Mouse (Mus musculus) urinary bladder, postnatal 36 days (tissue): ENCODE measurements around the gene Fam45a.

ENCODE experiments used
- DNase-seq, 2 experiments: peaks; one replicate each; pipeline ENCODE4 v3.0.0; 2022; ENCODE audit warnings: low spot score in 2 of 2, mixed read lengths in 1 of 2

Gene Fam45a

DNA sequence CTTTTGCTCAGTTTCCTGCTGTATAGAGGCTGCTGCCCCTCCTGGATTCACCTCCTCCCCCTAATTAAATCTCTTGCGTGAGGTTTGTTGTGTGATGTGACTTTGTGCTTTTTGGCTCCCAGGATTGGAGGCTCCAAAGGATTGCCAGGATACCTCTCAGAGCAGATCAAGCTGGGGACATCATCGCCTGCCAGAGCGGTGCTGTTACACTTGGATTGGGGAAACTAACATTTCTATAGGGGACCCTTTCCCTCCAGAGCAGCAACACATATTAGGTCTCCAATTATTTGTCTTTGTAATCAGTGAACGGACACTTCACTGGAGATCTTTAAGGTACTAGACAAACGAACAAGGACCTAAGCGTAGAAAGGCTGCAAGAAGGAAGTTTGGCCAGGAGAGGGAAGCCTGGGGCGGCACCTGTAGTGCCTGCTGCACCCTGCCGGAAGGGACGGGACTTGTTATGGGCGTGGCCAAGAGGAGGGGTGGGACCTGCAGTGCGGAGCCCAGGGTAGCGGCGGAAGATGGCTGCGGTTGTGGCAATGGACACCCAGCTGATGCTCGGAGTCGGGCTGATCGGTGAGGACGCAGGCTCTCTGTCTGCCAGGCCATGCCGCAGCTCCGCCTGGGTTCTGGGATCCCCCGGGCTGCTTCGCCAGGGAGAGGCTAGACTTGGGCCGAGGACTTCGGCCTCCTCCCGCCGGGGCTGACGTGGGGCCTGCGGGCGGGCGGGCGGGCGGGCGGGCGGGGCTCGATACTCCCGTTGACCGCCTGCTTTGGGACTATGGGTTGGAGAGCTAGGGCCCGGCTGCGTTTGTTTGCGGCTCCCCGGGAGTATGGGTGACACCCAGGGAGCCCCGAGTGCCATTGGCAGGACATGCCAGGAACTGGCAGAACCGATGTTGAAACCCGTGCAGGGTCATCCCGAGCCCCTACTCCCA lies at the start of gene Fam45a:
Fam45a (plus strand) TSS at position 488 of the 938 bp plus-strand sequence.
- peak; percentile 87 to 92 for DNase-seq

DNA sequence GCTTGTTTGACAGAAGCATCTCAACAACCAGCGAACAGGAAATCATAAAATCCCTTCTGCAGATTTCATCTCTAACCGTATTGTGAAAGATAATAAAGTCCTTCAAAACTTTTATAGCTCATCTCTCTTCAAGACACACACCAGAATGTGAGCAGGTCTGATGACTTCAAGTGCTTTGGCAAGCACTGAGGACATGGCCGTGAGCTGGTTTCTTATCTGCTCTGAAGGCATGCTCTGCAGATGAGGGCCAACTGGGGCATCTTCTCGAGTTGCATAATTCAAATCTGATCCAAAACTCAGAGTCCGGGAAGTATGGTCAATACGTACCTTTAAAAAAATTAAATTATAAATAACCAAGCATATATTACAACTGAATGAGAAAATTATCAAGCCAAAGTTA lies 38.0 kb upstream of the Fam45a start:
- DNase-seq, result no peak

DNA sequence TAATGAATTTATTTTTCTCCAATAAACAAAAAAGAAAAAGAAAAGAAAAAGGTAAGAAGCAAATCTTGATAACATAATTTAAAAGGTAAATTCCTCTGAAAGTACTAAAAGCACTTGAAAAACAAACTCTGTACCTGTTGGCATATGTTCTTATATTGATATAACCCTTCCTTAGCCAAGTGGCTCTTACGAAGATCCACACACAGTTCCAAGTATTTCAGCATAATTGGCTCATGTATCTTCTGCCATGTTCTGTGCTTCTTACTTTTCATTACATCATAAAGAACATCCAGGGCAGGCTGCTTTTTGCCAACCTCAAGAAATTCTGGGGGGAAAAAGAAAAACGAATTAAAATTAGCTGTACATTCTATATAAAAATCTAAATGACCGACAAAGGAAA lies 29.4 kb upstream of the Fam45a start:
- no peak for DNase-seq

DNA sequence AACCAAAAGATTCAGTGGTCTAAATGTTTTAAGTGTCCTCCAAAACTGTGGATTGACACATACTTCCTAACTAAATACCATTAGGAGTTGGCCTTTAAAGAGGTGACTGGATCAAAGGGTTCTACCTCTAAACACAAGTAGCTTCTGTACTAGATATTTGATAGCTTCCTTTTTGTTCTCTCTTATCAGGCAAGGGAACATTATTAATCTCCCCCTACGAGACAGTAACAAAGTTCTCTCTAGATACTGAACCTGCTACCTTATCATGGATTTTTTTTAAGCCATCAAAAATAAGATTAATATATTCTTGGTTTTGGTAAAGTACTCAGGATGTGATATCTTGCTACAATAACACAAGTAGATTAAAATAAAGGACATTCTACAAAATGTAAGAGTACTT lies 26.7 kb upstream of the Fam45a start:
- DNase-seq, result no peak

DNA sequence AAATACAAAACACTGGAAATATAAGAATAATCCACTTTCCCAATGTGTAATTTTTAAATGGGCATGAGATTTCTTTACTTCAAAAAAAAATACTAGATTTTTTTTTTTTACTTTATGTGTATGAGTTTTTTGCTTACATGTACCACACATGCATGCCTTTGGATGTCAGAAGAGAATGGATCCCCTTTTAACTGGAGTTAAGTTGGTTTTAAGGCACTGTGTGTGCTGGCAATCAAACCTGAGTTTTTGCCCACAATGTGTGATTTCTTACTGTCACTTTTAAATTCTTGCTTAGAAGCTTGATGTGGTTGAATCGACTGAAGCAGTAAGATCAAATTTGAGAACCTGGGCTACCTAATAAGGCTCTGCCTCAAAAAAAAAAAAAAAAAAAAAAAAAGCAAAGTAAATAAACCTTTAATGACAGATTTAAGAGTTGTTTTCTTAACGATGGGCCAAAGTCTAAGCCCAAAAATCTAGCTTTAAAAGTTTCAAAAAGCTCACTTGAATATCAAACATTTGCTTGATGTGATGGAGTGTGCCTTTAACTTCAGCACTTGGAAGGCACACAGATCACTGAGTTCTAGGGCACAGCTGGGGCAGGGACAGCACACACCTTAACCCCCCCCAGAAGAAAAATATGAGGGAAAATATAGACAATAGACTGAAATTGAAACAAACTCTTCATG lies 23.8 kb upstream of the Fam45a start:
- no peak for DNase-seq

DNA sequence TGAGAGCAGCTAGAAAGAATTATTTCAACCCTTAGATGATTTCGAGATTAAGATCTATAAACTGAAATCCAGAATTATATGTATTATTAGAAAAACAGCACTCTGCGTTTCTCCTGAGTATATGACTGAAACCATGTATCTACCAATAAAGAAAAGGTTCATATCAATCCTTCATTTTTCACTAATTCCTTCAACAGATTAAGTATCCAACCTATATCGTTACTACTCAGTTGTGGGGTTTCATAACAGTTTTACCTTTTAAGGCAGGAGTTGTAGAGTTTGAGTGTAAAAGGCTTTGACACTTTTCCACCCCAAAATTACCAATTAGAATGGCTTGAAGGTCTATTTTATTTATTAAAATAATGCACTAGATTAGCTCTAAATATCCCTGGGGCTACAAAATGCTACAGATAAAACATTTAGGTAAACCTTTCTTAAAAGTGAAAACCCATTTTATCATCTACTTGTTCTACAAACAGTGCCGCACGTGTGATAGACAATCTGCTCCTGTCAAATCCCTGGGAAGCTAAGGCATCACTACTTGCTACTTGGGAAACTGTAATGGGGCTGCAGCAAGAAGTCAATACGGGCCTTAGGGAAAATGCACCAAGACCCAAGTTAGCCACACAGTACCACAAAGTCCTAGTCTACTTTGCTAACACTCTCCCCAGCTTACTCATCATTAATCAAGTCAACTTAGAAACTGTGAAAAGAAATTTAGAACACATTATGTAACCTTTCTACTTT lies 23.0 kb upstream of the Fam45a start:
- no peak for DNase-seq

DNA sequence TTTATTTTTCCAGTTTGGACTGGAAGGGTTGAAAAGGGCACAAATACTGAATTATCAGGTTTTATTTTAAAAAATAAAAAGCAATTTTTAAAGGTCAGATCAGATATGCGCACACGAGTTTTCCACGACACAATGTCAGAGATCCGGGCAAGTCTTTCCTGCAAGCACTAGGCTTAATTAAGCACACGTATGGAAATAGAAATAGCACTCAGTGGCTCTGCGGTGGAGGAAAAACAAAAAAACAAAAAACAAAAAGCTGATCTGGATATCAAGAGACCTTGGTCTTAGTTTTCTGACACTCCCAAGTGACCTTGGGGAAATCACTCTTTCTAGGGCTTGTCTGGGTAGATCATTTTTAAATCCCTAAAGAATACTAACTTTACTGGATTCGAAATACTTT lies 21.9 kb upstream of the Fam45a start:
- DNase-seq, result no peak

DNA sequence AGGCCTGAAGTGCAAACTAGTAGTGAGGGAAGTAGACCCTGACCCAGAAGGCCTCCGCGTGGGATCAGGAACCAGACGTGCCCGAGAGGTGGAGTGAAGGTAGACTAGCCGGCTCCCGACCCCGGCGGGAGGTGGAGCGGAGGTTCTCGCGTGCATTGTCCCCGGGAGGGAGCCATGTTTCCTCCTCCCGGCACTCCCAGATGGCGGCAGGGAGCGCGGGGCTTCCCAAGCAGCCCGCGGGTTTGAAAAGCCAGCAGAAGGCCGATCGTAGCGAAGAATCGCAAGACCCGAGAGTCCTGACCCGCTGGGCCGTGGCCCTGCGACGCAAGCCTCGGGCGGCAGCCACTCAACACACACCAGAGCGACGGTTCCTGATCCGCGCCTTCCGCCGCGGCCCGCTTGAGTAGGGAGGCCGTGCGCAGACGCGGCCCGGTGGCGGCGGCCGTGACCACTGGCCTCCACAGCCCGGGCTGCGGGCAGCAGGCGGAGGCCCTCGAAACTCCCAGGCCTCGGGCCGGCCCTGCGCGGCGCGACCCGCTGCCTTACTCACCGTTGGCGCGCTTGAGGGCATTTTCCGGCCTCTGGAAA lies 21.4 kb upstream of the Fam45a start:
- DNase-seq, result peak; percentile 54 to 63

DNA sequence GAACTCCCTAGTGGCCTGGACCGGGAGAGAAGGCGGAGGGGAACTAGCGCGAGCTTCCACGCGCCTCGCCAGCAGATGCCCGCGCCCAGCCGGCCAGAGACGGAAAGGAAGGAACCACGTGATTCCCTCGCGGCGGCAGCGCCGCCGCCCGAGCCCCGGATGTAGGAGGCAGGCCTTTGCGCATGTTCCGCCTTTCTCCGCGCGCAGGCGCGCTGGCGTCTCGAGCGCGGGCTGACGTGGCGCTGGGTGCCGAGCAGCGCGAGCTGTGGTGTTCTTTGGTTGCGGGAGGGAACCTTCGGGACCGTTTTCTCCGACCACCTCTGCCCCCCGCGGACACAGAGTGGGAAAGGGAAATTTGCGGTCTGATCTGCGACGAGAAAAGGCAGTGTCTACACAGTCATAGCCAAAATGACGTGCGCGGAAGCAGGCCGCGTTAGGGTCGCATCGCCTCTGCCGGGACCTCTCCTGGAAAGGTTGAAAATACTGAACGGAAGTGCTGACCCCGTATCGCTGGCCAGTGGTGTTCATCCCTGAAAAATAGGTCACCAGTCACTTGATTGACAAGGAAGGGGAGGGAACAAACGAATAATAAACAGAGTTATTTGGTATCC lies 20.7 kb upstream of the Fam45a start, which contains the start of gene Eif3a:
Eif3a (minus strand) TSS at position 108 of the 611 bp plus-strand sequence.
- DNase-seq, result peak; percentile 91 to 94

DNA sequence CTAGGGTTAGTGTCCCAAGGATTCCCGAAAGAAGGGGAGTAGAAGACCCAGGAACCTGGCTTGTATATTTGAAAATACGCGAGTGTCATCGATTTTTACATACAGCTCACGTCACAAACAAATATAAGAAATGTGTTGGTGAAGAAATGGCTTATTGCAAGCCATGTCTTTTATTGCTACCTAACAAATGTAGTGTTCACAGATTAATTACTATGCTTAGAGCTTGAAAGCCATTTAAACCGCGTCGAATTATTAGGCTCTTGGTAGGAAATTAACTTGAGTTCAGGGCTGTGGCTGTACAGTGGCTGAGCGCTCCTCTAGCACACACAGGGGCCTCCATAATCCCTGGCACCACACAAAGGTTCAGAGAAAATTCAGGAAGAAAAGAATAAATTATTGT lies 20.2 kb upstream of the Fam45a start:
- no peak for DNase-seq

DNA sequence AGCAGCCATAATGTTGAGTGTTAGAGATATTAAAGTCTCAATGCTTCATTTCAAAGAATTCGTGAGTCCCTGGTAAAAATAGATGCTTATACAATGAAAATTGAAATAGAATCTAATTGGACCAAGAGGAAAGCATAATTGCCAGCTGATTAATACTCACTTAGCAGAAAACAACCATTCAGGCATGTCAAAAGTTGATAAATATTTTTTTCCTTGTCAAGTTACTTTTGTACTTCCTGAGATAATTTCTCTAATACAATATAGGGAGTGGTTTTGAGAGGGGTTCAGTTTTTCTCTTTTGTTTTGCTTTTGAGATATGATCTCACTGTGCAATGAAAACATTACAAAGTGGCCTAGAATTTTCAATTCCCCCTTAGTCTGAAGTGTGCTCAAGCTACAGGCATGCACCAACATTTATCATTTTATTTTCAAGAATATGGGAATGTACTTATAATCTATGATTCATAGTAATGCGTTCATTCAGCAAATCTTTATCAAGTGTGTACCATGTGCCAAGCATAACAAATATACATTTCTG lies 18.1 kb upstream of the Fam45a start:
- no peak for DNase-seq

DNA sequence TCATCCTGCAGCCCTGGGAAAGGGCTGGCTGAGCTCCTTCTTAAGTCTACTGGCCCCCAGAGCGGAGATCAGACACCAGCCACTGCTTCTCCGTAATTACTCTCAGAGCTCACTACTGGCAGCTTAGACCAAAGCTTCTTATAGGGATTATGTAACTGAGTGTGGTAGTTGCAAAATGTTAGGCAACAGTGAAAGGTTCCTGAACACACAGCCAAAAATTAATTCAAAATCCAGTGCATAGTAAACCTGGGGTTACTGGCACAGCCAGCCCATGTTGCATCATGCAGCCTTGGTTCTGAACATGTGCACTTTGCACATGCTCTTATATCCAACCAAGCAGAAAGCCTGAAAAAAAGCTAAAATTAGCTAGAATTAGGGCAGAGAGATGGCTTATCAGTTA lies 16.1 kb upstream of the Fam45a start:
- peak in 1 of 2 experiments; percentile 36 for DNase-seq

DNA sequence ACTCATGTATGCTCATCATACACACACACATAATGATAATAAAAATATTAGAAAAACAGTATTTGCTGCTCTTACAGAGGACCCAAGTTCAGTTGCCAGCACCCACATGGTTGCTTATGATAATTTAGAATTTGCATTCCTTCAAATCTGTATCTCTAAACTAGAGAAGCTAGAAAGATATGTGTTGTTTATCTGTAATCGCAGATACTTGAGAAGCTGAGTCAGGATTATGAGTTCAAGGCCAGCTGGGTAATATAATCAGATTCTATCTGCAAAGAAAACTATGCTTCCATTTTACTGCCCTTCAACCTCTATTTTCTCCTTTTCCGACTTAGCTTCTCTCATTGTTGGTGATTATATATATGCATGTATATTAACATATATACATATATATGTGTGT lies 14.0 kb upstream of the Fam45a start:
- DNase-seq, result no peak

DNA sequence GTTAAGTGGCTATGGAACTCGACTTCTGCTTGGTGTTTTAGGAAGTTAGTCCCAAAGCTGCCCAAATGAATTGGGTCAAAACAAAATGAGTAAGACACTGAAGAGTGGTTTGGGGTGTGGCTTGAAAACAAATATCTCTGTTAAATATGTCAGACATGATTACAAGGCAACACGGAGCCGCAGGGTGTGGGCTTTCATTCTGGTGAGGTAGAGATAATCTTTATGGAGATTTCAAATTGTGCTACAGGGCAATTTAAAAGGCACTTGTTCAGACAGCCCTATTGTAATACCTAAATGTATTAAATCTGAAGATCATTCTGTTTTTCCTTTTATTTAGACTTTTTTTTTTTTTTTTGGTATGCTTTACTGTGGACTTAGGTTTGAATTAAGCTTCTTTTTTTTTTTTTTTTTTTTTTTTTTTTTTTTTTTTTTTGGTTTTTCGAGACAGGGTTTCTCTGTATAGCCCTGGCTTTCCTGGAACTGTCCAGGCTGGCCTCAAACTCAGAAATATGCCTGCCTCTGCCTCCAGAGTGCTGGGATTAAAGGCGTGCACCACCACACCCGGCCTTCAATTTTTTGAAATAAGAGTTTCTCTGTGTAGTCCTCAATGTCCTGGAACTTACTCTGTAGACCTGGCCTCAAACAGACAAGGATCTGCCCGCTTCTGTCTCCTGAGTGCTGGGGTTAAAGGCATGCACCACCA lies 11.4 kb upstream of the Fam45a start:
- DNase-seq, result no peak

DNA sequence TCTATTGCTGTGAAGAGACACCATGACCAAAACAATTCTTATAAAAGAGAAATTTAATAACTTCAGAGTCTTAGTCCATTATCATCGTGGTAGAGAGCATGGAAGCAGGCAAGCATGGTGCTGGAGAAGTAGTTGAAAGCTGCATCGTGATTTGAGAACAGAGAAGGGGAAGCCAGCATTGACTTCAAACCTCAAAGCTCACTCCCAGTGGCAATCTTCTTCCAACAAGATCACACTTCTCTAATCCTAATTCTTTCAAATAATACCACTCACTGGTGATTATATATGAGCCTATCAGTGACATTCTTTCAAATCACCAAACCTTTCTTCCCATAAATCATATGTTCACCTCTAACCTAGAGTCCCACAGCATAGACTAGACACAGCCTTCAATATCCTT lies 6.5 kb upstream of the Fam45a start:
- DNase-seq, result no peak

DNA sequence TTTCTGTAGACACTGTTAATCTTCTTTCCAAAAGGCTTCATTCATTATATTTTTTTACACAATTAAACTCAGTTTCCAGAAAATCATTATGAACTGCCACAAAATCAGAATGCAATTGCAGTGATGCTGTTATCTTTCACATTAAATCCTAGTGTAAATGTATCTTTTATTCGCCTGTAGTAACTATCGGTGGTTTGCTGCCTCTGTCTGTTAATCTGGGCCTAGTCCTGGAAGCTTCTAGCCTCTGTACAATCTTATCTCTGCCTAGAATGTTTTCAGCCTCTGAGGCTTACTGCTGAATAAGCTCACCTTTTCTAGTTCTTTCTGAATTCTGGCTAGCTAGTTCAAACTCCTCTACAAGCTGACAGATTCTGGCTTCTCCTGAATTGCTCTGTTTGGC lies 1.5 kb upstream of the Fam45a start:
- DNase-seq, result no peak

DNA sequence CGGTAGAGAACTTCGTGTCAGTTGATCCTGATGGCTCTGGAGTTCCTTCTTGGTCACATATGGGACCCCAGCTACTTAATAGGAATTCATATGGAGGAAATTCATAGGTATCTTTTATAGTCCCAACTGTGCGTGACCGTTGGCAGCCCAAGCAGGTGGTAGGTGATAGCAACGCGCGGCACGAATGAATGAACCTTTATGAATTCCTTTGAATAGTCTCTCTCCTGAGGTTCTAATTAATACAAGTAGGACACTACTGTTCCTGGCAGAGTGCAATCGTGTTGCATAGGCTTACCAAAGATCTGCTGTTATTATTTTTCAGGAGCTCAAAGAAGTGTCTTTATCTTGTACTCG lies 628 bp downstream of the Fam45a start:
- DNase-seq, result no peak

DNA sequence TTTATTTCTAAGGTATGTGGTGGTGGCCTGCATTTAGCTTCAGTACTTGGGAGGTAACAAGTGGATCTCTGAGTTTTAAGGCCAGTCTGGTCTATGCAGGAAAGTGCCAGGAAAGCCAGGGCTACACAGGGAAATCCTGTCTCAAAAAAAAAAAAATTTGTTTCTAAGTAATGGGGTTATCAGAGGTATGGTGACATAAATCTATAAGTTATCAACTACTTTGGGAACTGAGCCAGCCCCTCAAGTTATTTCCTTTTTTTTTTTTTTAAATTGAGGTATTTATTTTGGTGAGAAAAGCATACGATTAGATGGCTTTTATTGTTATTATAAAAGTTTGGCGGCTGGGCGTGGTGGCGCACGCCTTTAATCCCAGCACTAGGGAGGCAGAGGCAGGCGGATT lies 1.7 kb downstream of the Fam45a start:
- no peak for DNase-seq

DNA sequence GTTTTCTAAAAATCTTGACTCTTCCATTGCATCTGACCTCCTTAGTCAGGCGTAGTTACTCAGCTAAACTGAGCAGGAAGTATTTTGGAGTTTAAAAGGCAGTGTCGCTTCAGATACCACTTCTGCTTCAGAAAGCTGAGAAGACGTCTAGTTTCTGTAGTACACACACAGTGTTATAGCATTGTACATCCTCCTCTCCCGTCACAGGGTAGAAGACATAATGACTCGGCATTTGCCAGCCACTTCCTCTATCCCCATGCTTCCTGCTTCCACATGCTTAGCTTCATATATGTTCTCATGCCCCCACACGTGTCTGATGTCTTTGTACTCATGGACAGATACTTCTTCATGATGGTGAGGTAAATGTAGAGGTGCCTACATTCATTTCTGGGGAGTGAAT lies 7.3 kb downstream of the Fam45a start:
- DNase-seq, result no peak

DNA sequence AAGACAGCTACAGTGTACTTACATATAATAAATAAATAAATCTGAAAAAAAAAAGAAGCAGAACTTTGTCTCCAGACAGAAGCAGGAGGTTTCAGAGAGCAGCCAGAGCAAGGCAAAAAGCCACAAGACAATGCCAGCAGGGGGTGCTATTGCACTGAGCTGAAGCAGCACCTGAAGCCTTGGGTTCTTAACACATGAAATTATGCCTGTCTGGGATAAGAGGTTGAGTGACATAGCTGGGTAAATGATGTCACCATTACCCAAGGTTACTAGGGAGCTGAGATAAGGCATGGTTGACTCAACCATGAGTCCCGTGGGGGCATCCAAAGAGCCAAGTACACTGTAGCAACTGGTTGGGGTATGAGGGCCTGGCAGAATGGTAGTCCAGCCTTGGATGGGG lies 26.4 kb downstream of the Fam45a start:
- DNase-seq, result peak; percentile 55 to 60

DNA sequence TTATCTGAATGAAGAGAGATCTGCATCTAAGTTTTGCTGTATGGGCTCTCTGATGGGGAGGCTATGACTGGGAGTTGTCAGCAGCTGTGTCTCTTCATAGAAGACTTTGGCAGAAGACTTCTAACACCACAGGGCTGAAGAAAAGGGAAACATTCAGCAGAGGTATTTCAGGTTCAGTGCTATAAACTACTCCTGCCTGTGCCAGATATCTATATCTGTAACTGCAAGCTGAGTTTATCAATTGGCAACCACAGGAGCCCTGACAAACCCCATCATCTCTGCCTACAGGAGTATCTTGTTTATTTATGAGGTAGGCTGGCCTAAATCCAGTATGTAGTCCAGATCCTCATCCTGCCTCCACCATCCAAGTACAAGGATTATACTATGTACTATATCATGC lies 31.9 kb downstream of the Fam45a start:
- DNase-seq, result no peak
